Mouse (Mus musculus): ENCODE data around the gene Ppme1.
A peak's percentile ranks its signal among the peaks of the same experiment; 100 is the strongest.

The Ppme1 gene

DNA sequence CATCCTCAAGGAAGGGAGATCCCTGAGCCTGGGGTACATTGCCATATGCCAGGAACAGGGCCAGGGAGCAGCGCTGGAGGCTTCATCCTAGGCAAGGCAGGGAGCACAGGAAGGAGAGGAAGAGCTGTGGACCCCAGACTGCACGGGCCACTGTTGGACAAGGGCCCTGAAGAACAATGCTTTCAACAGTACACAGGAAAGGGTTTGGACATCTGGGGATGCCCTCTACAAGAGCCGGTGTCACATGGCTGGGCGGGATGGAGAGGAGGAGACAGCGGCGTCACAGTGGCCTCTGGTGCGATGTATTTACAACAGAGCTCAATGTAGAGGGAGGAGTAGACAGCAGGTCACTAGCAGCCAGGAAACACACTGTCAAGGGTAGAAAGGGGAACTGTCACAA is 44.6 kb downstream of the Ppme1 start:
- DNase-seq (ENCODE audit: low read depth, low spot score), result no peak

DNA sequence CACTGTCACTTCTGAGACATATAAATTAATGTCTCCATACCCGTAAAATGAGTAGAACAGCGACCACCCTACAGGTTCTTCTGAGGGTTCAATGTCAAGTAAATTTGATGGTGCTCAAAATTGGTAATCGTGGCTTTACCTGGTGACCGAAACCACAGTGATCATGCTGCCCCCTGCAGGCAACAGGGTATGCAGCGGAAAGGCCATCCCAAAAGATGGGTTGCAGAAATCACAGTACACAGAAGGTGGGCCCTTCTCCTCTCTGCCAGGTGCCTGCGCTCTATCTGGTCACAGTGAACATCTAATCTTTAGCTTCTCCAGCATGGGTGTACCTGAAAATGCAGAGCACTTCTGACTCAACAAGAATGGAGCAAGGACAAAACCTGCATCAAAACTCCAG is 46.6 kb downstream of the Ppme1 start:
- DNase-seq (ENCODE audit: low read depth, low spot score), result no peak

GRCm38 (mm10) chr7:100323721-100324120 is 48.4 kb downstream of the Ppme1 start:
- no peak for DNase-seq (ENCODE audit: low read depth, low spot score)

GRCm38 (mm10) chr7:100317534-100317933 is 54.6 kb downstream of the Ppme1 start:
- DNase-seq (ENCODE audit: low read depth, low spot score), result no peak

DNA sequence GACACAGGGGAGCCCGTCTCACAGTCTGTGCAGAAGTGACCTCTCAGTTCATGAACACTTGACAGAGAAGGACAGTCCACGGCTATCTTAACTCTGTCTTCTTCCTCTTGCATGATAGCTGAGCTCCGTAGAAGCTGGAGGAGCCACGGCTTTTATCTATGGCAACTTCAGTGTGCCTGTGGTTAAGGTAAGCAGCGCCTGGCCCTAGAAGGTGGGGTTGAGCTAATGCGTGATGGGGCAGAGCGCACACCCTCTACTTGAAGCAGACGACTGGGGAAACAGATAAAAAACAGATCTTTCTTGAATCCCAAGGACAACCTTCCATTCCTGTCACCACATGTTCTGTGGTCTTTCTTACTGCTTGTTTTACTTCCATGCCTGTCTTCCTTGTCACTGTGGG is 55.2 kb downstream of the Ppme1 start:
- no peak for DNase-seq (ENCODE audit: low read depth, low spot score)

DNA sequence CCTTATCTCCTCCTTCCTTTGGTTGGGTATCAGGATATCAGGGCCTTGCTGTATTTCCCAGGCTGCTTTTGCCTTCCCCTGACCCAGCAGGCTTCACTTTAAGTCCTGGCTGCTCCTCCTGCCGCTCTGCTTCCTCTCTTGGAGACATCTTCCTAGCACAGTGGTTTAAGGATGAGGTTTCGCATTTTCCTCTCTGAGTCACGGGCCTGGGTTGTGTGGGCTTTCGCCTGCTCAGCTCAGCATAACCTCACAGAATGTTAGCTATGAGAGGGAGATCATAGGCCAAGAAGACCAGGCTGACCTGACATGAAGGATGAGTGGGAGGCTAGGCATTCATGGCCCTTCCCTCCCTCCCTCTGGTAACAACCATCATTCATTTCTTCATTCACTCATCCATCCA is 59.4 kb downstream of the Ppme1 start:
- DNase-seq (ENCODE audit: low read depth, low spot score), result no peak

DNA sequence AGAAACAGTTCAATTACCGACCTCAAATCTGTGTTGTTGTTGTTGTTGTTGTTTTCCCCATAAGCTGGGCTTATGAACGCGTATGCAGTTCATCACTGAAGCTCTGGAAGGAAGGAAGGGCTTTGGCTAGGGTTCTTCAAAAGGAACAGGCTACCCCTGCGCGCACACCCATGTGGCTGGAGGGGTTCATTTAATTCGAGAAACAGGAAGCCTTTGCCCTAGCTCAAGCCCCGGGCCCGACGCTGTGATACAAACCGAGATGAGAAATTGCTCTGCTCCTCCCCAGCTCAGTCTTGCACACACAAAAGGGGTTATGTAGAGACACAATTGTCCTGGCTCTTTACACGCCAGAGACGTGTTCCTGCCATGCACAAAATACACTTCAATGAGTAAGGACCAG is 61.8 kb downstream of the Ppme1 start:
- no peak for DNase-seq (ENCODE audit: low read depth, low spot score)

DNA sequence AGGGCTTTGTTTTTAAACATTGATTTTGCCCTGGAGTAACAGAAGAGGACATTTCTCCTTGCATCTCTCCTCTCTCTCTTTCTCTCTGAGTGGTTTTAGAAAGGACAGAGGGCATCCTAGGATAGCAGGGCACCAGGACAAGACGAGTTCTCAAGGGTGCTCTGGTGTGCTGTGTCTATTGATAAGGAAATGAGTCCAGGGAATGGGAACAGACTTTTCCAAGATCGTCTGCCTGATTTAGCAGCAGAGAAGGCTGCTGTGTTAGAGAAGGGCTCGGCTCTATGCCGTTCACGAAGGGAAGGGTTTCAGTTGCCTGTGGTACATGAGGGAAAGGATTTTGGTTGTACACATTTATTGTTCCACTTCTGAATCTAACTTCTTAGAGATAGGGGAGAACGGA is 62.4 kb downstream of the Ppme1 start:
- DNase-seq (ENCODE audit: low read depth, low spot score), result no peak

- DNase-seq (ENCODE audit: low read depth, low spot score), result no peak
Measured at GRCm38 (mm10) chr7:100309216-100309615, 62.9 kb downstream of the Ppme1 start.

DNA sequence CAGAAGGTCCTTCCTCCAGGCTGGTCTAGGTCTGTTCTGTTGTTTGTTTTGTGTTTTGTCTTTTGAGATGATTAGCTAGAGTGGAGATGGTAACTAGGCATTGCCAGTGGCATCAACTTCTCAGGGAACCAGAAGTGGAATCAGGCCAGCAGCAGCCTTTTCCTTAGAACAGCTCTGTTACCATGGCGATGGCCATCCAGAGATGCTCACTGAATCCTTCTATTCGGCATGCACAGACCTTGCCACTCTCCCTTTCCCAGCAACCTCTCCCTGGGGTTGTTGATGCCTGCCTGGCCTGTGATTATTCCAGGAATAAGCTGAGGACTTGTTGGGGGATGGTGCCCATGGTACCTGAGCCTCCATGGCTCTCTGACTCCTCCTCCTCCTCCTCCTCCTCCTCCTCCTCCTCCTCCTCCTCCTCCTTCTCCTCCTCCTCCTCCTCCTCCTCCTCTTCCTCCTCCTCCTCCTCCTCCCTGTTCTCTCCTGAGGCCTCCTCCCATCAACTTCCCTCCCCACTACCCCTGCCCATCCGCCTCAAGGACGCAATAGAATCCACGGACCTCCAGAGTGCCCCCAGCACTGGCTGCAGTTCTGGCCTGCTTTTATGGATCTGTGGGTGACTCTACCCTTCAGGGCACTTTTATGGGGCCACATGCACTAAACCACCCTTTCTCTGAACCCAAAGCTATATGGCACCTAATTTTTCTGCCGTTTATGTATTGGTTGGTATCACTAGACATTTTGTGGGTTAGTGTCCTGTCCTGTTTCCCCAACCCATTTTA is 64.0 kb downstream of the Ppme1 start:
- DNase-seq (ENCODE audit: low read depth, low spot score), result no peak

DNA sequence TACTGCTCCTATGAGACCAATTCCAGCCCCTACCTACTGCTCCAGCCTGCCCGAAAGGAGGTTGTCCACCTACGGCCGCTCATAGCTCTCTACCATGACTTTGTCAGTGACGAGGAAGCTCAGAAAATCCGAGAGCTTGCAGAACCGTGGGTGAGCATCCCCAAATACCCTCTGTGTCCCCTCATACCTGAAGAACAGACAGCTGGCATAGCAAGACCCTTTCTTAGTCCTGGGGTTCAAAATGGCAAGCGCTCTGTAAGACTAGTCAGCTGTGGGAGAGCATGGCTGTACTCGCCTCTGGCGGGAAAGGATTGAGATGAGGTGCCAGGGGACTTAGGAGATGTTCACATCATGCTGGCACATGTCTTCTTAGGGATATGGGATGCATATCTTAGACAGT is 66.2 kb downstream of the Ppme1 start:
- DNase-seq (ENCODE audit: low read depth, low spot score), result no peak

GRCm38 (mm10) chr7:100302316-100302715 is 69.8 kb downstream of the Ppme1 start:
- no peak for DNase-seq (ENCODE audit: low read depth, low spot score)

DNA sequence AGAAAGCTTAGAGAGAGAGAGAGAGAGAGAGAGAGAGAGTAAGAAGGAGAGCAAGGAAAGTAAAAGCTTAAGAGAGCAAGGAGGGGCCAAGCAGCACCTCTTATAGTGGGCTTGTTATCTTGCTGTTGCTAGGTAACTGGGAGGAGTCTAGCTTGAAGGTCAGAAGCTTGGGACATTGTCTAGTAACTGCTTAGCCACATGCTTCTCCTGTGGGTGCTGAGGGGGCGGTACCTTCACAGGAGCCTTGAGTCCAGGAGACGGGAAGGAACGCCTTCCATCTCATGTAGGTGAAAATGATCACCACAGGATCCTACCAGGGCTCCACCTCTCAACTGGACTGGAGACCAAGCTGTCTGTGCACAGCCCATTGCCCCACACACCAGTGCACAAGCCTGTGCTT is 70.7 kb downstream of the Ppme1 start:
- DNase-seq (ENCODE audit: low read depth, low spot score), result no peak

GRCm38 (mm10) chr7:100298861-100299510 is 73.1 kb downstream of the Ppme1 start:
- DNase-seq (ENCODE audit: low read depth, low spot score), result no peak

DNA sequence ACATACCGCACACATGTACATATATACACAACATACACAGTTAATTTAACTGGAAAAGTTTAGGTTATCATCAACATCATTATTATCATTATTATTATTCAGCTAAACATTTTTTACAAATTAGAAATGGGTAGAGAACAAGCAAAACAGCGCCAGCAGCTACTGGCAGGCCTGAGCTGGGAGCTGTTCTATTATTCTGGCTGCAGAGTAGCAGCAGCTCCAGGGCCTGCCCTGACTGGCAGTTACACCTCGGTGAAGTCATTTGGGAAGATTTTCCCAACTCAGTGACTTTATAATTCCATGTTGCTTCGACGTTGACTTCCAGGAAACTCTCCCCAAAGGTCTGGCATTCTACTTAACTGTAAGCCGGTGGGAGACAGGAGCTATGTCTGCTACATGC is 75.4 kb downstream of the Ppme1 start:
- DNase-seq (ENCODE audit: low read depth, low spot score), result no peak

- no peak for DNase-seq (ENCODE audit: low read depth, low spot score)
Measured at GRCm38 (mm10) chr7:100295745-100296144, 76.4 kb downstream of the Ppme1 start.

GRCm38 (mm10) chr7:100293546-100293945 is 78.6 kb downstream of the Ppme1 start:
- DNase-seq (ENCODE audit: low read depth, low spot score), result no peak

GRCm38 (mm10) chr7:100288622-100289021 is 83.5 kb downstream of the Ppme1 start:
- DNase-seq (ENCODE audit: low read depth, low spot score), result no peak

GRCm38 (mm10) chr7:100287748-100288578 is 84.1 kb downstream of the Ppme1 start:
- DNase-seq (ENCODE audit: low read depth, low spot score), result peak; percentile 73

DNA sequence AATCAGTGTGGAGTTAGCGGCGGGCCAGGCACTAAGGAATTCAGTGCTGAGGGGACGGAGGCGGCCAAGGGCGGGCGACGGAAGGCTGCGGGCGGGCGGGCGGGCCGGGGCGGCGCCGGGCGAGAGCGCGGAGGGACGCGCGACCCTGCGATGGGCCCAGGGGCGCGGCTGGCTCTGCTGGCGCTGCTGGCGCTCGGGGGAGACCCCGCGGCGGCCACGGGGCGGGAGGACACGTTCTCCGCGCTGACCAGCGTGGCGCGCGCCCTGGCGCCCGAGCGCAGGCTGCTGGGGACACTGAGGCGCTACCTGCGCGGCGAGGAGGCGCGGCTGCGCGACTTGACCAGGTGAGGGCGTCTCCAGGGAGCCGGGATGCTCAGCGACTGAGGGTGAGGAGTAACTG is 86.7 kb downstream of the Ppme1 start, which contains the start of gene P4ha3:
Gene P4ha3 (plus strand): TSS at position 138 of the 400 bp plus-strand sequence.
- no peak for DNase-seq (ENCODE audit: low read depth, low spot score)

GRCm38 (mm10) chr7:100283298-100283697 is 88.8 kb downstream of the Ppme1 start:
- no peak for DNase-seq (ENCODE audit: low read depth, low spot score)

DNA sequence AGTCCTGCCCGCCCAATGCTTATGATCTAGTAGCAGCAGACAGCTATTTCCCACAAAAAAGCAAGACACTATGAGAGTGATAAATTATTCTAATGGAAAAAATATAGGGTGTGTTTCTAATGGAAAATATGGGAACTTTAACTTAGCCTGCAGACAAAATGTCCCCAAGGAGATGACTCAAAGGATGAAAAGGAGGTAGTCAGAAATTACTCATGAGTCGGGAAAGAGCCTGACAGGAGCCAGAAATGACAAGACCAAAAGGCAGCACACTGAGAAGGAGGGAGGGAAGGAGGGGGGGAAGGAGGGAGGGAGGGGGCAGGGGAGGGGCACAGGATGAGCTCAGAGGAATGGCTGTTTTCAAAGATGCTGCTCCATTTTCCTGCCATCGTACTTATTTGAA is 90.5 kb downstream of the Ppme1 start:
- DNase-seq (ENCODE audit: low read depth, low spot score), result no peak
